Mouse (Mus musculus): ENCODE data around the gene Scrn3. TPM values are rescaled to one million over a fixed set of nuclear protein-coding genes. Genes with fewer than 3 reads are reported as not detected.

Scrn3 gene
- polyA plus RNA-seq, 1 experiment from 2014 or later = 15.9 TPM

DNA sequence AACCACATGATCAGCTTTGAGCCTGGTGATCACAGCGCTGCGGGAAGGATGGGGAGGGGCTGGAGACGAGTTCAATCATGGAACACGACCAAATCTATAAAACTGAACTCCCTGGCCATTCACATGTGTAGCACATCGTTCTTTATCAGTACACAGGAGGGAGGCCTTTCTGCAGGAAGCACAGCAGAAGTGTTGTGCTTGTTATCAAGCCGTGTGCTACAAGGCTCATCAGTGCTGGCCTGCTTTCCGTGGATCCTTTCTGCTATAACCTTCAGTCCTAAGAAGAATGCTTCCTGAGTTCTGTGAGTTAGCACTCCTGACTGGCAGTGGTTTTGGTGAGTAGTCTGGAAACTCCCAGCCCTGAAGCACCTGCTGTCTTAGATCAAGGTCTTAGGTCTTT is 17.4 kb upstream of the Scrn3 start:
- 75% methylated on average over 7 of the region's 7 CpGs for WGBS
- ATAC-seq (replicated peaks; ENCODE audit: low FRiP score, low read depth) (no peak), DNase-seq (ENCODE audit: low spot score) (no peak)
- Histone ChIP-seq H3K4me2 (ENCODE audit: low read length) (no peak overlapping the region), H3K9me3 (replicated peaks; ENCODE audit: low read length) (no peaks in the 10 kb centered on the region), H3K27ac (no peak overlapping the region), H3K9ac (ENCODE audit: low read depth, low read length) (no peak overlapping the region), H3K27me3 (ENCODE audit: insufficient read depth, low read length) (no peaks in the 10 kb centered on the region), H3K4me3 (replicated peaks; ENCODE audit: low read depth, low read length) (no peak overlapping the region), H3K36me3 (ENCODE audit: insufficient read depth, low read length) (0 out of 2 replicates have a peak, but pooled peaks cover 19% of the 10 kb centered on the region), H3K4me1 (replicated peaks; ENCODE audit: insufficient read depth, low read length) (no peaks in the 10 kb centered on the region)
- TF ChIP-seq CTCF (IDR thresholded peaks at IDR 0.05; ENCODE audit: low read depth) = no peak

DNA sequence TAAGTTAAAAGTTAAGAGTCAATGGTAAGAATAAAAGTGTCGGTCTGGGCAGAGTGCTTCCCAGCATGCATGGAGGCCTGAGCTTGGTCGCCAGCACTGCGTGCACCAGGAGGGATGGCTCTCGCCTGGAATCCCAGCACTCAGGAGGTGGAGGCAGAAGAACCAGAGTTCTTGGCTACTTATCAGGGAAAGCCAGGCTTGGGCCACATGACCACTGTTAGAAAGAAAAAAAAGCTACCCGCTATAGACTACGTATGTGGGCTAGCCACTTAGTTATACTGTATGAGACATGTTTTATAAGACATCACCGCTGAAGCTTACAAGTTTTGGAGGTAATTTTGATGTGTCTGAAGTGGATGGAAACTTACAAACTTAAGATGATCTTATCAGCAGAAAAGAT is 14.2 kb upstream of the Scrn3 start:
- no peak for ATAC-seq (replicated peaks; ENCODE audit: low FRiP score, low read depth)
- H3K27me3 ChIP-seq (ENCODE audit: insufficient read depth, low read length) = no peaks in the 10 kb centered on the region
- peaks cover 16% of the 10 kb centered on the region; the same call in 1 of the 2 replicates for H3K36me3 ChIP-seq (ENCODE audit: insufficient read depth, low read length)
- no peak overlapping the region for H3K9ac ChIP-seq (ENCODE audit: low read depth, low read length)
- no peak for DNase-seq (ENCODE audit: low spot score)
- no peak overlapping the region for H3K4me3 ChIP-seq (replicated peaks; ENCODE audit: low read depth, low read length)
- H3K9me3 ChIP-seq (replicated peaks; ENCODE audit: low read length) = no peaks in the 10 kb centered on the region
- TF ChIP-seq CTCF (IDR thresholded peaks at IDR 0.05; ENCODE audit: low read depth) = no peak
- no peaks in the 10 kb centered on the region for H3K4me1 ChIP-seq (replicated peaks; ENCODE audit: insufficient read depth, low read length)
- WGBS = 91% methylated on average over 7 of the region's 7 CpGs
- no peak overlapping the region for H3K4me2 ChIP-seq (ENCODE audit: low read length)
- no peak overlapping the region for H3K27ac ChIP-seq

DNA sequence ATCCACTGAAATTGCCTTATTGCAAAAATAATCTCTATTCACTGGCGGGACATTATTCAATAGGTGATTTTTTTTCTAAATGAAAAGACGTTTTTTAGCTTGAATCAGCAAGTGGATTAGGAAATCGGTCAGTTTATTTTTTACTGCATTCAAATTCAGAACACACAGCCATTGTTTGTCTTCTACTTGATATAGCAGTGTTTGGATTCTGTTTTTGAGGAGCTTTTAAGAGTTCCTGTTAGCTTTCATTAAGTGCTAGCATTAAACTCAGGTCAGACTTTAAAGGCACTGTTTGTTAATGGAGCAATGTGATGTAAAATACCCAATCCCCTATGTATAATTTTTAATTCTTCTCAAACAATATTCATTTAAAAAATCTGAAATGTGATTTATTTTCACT is 13.6 kb upstream of the Scrn3 start:
- no peak overlapping the region for H3K4me2 ChIP-seq (ENCODE audit: low read length)
- DNase-seq (ENCODE audit: low spot score) (no peak), ATAC-seq (replicated peaks; ENCODE audit: low FRiP score, low read depth) (no peak)
- H3K4me1 ChIP-seq (replicated peaks; ENCODE audit: insufficient read depth, low read length) = no peaks in the 10 kb centered on the region
- H3K9me3 ChIP-seq (replicated peaks; ENCODE audit: low read length) = no peaks in the 10 kb centered on the region
- no peak for TF ChIP-seq CTCF (IDR thresholded peaks at IDR 0.05; ENCODE audit: low read depth)
- H3K27ac ChIP-seq = no peak overlapping the region
- WGBS = 83% methylated on average over 3 of the region's 3 CpGs
- H3K9ac ChIP-seq (ENCODE audit: low read depth, low read length) = no peak overlapping the region
- peaks cover 15% of the 10 kb centered on the region; the same call in 1 of the 2 replicates for H3K36me3 ChIP-seq (ENCODE audit: insufficient read depth, low read length)
- H3K27me3 ChIP-seq (ENCODE audit: insufficient read depth, low read length) = no peaks in the 10 kb centered on the region
- no peak overlapping the region for H3K4me3 ChIP-seq (replicated peaks; ENCODE audit: low read depth, low read length)

DNA sequence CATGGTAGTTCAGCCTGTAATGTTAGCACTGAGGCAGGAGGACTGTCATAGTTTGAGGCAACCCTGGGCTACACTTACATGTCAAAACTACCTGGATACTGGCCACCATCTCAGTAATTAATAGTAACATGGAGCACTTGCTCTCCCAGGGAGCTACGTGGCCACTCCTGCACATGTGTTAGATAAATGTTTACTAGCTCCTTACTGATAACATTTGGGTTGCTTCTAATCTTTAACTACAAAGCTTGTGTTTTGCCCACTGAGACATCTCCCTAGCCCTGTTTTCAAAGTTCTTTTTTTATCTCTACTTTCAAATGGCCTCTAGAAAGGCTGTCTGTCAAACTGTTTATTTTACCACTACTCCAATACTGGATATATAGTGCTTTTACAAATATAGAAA is 10.4 kb upstream of the Scrn3 start:
- Histone ChIP-seq H3K4me3 (replicated peaks; ENCODE audit: low read depth, low read length) (no peak overlapping the region), H3K27ac (no peak overlapping the region), H3K4me1 (replicated peaks; ENCODE audit: insufficient read depth, low read length) (no peaks in the 10 kb centered on the region), H3K36me3 (ENCODE audit: insufficient read depth, low read length) (peaks cover 19% of the 10 kb centered on the region; the same call in 1 of the 2 replicates), H3K4me2 (ENCODE audit: low read length) (no peak overlapping the region), H3K9ac (ENCODE audit: low read depth, low read length) (no peak overlapping the region), H3K27me3 (ENCODE audit: insufficient read depth, low read length) (no peaks in the 10 kb centered on the region), H3K9me3 (replicated peaks; ENCODE audit: low read length) (no peaks in the 10 kb centered on the region)
- DNase-seq (ENCODE audit: low spot score) (no peak), ATAC-seq (replicated peaks; ENCODE audit: low FRiP score, low read depth) (no peak)
- TF ChIP-seq CTCF (IDR thresholded peaks at IDR 0.05; ENCODE audit: low read depth) = no peak
- 82% methylated on average over 1 of the region's 1 CpGs for WGBS

DNA sequence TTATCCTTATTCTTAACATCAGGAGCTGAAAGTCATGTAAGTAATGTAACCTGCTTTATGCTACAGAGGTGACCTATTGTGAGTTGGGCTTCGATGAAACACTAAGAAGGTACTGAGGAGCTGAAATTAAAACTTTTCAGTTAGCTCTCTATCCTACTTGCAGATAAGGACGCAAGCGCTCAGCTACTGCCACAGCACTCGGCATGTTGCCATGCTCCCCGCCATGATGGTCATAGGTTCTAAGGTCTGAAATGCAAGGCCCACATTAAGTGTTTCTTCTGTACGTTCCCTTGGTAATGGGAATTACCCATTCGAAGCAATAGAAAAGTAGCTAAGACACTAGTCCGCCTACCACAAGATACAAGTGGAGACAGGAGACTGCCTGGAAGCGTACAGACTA is 9.7 kb upstream of the Scrn3 start:
- WGBS = 94% methylated on average over 9 of the region's 9 CpGs
- no peak overlapping the region for H3K9ac ChIP-seq (ENCODE audit: low read depth, low read length)

DNA sequence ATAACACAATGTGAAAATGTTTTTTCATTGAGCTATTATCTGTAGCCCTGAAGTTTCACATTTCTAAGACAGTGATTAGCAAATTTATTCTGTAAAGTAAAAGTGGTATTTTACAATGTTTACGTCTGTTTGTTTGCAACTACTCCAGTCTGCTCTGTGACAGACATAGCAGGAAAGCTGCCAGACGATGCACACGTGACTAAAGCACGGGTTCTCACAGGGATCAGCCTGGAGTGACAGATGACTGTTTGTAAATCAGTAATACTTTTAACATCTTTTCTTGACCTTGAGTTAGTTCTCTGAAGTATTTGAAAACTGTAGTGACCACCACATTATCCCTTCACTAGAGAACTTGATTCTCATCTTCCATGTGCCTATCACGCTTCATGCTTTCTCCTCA is 7.9 kb upstream of the Scrn3 start:
- TF ChIP-seq CTCF (IDR thresholded peaks at IDR 0.05; ENCODE audit: low read depth) = no peak
- H3K9ac ChIP-seq (ENCODE audit: low read depth, low read length) = no peak overlapping the region
- H3K4me3 ChIP-seq (replicated peaks; ENCODE audit: low read depth, low read length) = no peak overlapping the region
- ATAC-seq (replicated peaks; ENCODE audit: low FRiP score, low read depth) (no peak), DNase-seq (ENCODE audit: low spot score) (no peak)
- H3K36me3 ChIP-seq (ENCODE audit: insufficient read depth, low read length) = peaks cover 30% of the 10 kb centered on the region
- no peaks in the 10 kb centered on the region for H3K4me1 ChIP-seq (replicated peaks; ENCODE audit: insufficient read depth, low read length)
- H3K27me3 ChIP-seq (ENCODE audit: insufficient read depth, low read length) = no peaks in the 10 kb centered on the region
- no peaks in the 10 kb centered on the region for H3K9me3 ChIP-seq (replicated peaks; ENCODE audit: low read length)
- no peak overlapping the region for H3K27ac ChIP-seq
- H3K4me2 ChIP-seq (ENCODE audit: low read length) = no peak overlapping the region
- 87% methylated on average over 5 of the region's 5 CpGs for WGBS

More for the DNA sequence above, 9.7 kb upstream of the Scrn3 start:
- Histone ChIP-seq H3K27ac (no peak overlapping the region), H3K9me3 (replicated peaks; ENCODE audit: low read length) (no peaks in the 10 kb centered on the region), H3K4me2 (ENCODE audit: low read length) (no peak overlapping the region), H3K27me3 (ENCODE audit: insufficient read depth, low read length) (no peaks in the 10 kb centered on the region), H3K4me3 (replicated peaks; ENCODE audit: low read depth, low read length) (no peak overlapping the region), H3K4me1 (replicated peaks; ENCODE audit: insufficient read depth, low read length) (no peaks in the 10 kb centered on the region), H3K36me3 (ENCODE audit: insufficient read depth, low read length) (peaks cover 26% of the 10 kb centered on the region)
- no peak for DNase-seq (ENCODE audit: low spot score)
- no peak for ATAC-seq (replicated peaks; ENCODE audit: low FRiP score, low read depth)
- no peak for TF ChIP-seq CTCF (IDR thresholded peaks at IDR 0.05; ENCODE audit: low read depth)

DNA sequence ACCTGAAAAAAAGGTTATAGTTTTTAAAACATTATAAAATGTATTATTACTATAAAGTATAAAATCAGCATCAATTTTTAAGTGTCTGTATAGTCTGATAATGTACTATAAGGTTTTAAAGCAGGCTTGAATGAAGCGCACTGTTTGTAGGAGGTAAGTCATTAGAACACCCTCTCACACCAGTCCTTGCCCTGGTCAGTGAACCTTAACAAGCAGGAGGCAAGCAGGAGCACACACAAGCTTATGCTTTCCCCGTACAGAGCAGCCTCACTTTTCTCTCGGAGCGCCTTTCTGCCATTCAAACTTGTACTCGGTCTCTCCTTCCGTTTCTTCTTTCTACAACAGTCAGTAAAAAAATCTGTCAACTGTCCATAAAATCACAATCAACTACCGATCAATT is 6.4 kb upstream of the Scrn3 start:
- no peak overlapping the region for H3K4me3 ChIP-seq (replicated peaks; ENCODE audit: low read depth, low read length)
- no peak overlapping the region for H3K4me2 ChIP-seq (ENCODE audit: low read length)
- ATAC-seq (replicated peaks; ENCODE audit: low FRiP score, low read depth) (no peak), DNase-seq (ENCODE audit: low spot score) (no peak)
- no peak for TF ChIP-seq CTCF (IDR thresholded peaks at IDR 0.05; ENCODE audit: low read depth)
- H3K9me3 ChIP-seq (replicated peaks; ENCODE audit: low read length) = no peaks in the 10 kb centered on the region
- H3K27me3 ChIP-seq (ENCODE audit: insufficient read depth, low read length) = no peaks in the 10 kb centered on the region
- H3K36me3 ChIP-seq (ENCODE audit: insufficient read depth, low read length) = peaks cover 30% of the 10 kb centered on the region
- H3K27ac ChIP-seq = no peak overlapping the region
- no peak overlapping the region for H3K9ac ChIP-seq (ENCODE audit: low read depth, low read length)
- no peaks in the 10 kb centered on the region for H3K4me1 ChIP-seq (replicated peaks; ENCODE audit: insufficient read depth, low read length)
- 54% methylated on average over 7 of the region's 7 CpGs for WGBS
